Mouse (Mus musculus): ENCODE results near the gene Aff3.

The Aff3 gene

DNA sequence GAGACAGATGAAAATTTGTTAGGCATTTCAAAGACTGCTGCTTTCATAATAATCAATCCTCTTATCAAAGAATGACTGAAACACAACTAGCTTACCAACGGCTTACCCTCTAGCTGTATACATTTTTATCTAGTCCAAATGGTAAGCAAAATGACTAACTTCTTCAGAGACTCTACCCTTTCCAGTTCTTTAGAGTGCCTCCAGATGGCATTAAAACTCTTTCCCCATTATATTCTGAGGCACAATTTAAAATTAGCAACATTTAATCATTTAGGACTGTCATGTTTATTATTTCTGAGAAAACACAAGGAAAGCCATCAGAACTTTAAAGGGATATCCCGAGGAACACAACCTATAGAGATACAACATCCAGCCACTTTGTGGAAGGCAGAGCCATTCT lies 346.1 kb downstream of the Aff3 start:
- DNase-seq (ENCODE audit: low read depth) = peak; percentile 43

DNA sequence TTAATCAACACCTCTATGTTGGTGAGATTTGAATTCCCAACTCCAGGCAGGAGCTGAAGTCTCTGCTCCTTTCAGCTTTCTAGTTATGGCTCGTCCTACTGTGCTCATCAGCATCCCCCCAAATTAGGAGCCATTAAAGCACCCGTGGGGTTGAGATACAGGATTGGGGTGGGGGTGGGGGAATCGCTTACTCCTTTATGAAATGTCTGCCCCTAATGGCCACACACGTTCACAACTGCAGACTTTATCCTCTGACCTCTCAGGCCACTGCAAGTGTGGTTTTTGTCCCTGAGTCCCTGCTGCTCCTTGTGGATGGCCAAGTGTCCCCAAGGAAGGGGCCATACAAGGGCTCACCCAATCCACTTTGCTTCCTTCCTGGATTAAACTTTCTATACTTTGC lies 348.8 kb downstream of the Aff3 start:
- no peak for DNase-seq (ENCODE audit: low read depth)

DNA sequence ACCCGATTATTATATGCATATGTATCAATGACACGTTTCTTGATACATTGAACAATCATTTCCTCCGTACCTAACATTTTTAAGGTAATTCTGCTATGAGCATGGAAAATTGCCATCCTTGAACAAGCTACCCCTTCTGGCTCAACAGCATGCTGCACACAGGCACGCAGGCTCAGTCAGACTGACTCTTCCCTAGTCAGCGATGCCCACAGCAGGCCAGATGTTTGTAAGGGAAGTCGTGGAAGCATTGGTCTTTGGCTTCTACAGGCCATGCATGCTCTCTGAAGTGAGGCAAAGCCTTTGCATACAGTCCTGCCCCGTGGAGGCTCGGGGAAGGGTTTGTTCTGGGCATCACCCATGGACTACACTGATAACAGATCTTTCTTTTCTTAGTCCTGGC lies 354.3 kb downstream of the Aff3 start:
- DNase-seq (ENCODE audit: low read depth) = peak; percentile 63

DNA sequence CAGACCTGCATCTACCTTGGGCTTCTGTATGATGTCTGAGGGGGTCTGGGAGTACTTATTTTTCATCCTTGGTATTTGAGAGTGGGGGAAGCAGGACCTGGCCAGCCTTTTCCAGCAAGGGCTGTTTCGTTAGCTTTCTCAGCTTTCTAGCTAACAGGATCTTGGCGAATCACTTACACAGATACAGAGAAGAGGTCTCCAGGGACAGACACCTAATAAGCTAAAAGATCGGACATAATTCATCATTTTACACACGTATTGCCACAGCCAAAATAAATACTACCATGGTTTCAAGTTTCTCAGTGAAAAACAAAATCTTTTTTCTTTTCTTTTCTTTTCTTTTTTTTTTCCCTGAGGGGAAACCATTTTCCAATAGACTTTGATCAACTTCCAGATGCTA lies 354.7 kb downstream of the Aff3 start:
- DNase-seq (ENCODE audit: low read depth) = peak; percentile 80

DNA sequence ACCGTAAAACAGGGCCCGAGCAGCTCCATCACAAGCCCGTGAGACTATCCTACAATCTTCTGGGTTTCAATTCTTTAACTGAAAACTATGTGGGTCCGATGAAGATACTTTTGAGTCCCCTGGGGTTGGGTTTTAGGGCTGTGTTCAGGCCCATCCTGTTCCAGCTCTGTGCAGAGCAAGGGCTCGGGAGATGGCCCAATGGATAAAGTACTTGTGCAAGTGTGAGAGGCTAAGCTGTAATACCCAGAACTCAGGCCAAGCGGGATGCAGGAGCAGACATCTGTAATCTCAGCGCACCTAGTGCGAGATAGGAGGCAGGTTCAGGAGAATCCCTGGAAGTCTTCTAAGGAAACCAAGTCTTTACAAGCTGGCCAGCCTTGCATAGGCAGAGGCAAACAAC lies 355.4 kb downstream of the Aff3 start:
- DNase-seq (ENCODE audit: low read depth) = no peak

DNA sequence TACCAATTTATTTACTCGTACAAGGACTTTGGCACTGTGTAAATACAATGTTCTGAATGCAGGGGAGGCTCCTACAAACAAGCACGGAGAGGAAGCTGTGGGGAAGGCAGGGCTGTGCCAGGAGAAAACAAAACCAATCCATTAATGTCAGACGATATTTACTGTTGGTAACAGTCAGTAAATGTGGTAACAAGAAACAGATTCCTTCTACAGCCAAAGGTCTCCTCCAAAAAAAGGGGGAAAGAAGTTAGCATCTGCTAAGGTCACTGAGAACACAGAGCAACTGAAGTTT lies 356.1 kb downstream of the Aff3 start:
- peak; percentile 77 for DNase-seq (ENCODE audit: low read depth)

DNA sequence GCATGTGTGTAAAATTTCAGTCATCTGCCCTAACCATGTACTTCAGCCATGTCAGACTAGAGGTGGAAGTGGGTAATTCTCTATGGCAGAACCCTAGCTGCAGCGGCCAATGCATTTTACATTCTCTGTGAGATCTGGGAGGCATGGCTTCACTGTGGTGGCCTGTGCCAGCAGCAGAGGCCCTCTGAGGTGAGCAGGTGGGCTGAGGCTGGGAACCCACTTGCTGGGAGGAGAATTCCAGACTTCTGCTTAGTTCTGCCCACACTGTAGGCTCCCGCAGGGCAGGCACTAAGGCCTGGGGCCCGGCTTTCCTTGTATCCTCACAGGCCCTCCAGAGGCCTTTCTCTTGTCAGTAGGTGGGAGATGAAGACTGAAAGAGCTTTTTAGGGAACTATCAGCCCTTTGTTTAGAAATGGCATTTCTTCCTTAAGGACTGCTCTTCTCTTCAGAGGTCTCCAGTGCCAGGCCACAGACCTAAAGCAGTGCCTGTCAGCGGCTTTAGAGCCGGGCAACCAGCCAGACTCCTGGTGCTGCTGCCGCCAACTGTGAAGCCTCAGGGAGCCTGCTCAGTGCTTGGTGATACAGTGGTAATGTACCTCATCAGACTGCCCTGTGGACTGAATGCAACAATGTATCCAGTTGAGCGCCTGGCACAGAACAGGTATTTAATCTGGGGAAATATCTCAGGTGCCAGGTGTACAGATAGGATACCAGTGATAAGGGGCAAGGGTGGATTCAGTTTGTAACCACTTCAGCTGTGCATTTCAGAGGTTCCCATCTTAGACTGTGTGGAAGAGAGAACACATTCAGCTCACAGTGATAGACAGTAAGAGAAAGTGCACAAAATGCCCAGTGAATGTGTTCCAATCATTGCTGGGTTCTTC lies 356.7 kb downstream of the Aff3 start:
- peak; percentile 91 for DNase-seq (ENCODE audit: low read depth)

DNA sequence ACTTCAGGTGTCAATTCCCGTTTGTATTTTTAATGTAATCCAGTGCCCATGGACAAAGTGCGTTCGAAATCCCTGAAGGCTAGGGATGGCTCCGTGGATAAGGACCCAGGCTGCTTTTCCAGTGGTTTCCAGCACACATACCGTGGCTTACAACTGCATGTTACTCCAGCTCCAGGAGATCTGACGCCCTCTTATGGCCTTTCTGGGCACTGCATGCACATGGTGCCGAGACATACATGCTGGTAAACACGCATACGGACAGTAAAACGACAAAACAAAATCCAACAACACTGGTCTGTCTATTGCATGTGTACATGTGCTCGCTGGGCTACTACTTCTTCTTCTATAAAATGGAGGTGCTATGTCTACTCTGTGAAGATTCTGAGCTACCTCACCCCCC lies 357.5 kb downstream of the Aff3 start:
- no peak for DNase-seq (ENCODE audit: low read depth)

DNA sequence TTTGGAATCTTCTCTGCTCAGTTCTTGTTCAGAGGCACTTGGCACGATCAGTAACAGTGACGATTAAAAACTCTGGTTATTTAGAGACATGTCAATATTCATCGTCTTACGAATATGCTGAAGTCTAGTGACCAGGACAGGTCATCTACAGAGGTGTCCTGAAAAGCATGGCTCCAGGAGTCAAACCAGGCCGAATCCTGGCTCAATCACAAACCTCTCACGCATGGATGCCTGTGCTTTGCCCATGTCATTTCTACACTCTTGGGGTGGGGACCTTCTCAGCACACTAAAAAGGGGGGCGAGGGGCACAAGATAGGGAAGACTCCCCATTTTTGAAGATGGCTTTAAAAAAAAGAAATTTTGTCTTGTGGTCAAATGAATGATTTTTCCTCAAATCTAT lies 358.6 kb downstream of the Aff3 start:
- no peak for DNase-seq (ENCODE audit: low read depth)

DNA sequence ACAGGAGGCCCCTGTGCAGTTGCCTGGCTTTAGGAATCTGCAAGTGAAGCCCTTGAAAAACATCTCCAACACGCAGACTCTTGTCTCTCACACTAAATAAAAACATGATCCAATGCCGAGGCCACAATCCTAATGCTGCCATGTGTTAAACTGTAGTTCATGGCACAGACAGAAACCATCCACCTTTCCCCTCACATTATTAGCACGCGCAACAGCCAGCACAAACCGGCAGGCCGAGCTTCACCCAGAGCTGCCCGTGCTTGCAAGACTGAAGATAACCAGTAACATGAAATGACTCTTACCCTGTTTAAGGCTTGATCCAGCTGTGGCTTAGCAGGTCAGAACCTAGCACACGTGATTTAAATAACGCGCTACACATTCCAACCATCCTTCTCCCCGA lies 360.4 kb downstream of the Aff3 start:
- DNase-seq (ENCODE audit: low read depth) = peak; percentile 49

DNA sequence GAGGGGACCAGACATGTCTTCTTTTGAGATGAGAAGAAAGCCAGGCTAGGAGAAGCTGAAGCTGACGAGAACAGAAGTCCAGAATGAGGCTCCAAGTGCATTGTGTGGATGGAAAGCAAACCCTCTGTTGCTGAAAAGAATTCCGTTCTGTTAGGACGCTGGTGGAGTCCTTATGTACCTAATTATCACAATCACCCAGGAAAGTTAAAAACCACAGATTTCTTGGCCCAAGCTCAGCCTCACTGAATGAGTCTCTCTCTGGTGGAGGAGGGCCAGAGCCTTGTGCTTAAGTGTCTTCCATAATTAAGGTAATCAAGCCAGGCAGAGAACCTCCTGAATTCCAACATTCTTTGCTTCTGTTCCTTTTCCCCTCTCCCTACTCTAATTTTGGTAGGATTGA lies 366.5 kb downstream of the Aff3 start:
- peak; percentile 44 for DNase-seq (ENCODE audit: low read depth)

DNA sequence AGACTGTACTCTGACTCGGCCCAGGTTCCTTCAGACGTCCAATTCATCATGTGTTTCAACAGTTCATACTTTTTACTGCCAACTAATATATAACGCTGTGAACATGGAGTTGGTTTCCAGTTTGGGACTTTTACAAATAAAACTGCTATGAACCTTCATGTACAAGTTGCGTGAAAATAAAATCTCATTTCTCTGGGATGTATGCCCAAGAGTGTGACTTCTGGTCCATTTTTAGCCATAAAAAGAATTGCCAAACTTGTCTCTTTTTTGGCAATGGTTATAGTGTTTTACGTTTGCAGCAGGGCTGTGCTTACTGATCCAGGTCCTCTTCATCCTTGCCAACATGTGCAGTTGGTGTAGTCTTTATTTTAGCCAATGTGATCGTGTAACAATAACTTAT lies 369.8 kb downstream of the Aff3 start:
- DNase-seq (ENCODE audit: low read depth) = peak; percentile 70

DNA sequence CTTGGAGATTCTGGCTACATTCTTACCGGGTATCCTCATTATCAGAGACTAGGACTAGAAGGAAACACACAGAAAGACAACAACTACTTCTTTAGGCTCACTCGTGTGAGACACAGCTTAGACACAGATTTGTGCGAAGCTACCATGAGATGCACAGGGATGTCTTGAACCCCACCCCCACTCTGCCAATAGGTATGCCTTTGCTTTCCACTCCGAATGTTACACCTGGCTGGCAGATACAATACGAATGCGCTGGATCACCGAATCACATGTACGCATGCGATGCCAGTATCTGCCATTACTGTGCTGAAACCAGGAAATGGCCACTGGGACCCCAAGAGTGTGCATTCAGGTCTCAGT lies 370.4 kb downstream of the Aff3 start:
- no peak for DNase-seq (ENCODE audit: low read depth)

DNA sequence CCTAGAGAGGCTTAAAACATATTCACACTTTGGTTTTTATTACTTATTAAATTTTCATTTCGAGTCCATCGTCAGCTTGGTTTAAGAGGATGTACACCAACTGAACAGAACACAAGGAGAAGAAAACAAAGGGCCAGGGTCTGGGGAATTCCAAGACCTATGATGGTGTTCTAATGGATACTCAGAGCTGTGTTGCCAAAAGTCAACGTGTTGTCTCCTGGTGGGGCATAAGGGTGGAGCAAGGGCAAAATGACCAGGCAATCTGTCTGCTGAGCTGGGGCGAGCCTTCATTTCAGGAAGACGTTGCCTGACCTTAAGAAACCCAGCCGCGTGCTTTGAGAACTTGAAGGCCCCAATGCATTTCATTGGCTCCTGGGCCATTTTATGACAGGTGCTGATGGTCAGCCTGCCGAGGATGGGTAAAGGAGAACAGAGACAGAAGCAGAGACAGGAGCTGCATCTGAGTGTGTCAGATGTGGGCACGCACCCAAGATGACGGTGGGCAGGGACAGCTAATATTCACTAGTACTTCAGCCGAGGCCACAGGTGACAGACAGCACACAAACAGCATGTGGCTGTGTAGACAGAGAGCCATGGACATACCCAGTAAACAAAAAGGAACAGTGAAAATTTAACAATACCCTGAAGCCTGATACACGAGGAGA lies 371.0 kb downstream of the Aff3 start:
- no peak for DNase-seq (ENCODE audit: low read depth)

DNA sequence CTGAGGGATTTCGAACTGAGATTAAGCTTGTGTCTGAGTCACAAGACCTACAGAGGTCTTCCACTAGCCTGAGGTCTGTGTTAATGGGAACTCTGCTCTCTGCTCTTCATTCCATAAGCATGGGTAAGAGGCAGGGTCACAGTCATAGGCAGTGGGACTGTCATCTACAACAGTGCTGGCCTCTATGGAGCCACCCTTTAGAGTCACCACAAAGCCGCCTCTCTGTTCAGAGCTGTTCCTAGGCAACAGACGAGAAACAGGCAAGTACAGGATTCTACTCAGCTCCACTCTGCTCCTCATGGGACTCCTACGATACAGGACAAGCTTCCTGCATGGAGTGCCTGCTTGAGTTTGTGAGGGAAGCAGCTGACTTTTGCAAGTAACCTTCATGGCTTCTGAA lies 371.9 kb downstream of the Aff3 start:
- DNase-seq (ENCODE audit: low read depth) = peak; percentile 28

DNA sequence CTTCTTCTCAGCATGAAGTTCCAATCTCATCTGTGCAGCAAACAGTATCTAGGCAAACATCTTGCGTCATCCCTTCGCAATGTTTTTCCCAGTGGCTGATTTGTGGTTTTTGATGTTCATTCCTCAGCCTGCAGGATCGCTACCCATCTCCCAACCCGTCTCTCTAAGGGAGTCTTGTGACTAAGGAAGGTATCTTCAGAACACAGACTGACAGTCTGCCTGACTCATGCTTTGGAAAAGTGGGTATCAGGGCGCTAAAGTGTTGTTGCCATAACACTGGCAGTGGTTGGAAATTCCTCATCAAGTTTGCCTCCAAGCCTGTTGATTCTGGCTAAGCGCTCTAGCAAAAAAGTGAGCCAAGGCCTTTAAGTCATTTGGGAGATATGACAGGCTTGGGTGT lies 372.8 kb downstream of the Aff3 start:
- peak; percentile 89 for DNase-seq (ENCODE audit: low read depth)

DNA sequence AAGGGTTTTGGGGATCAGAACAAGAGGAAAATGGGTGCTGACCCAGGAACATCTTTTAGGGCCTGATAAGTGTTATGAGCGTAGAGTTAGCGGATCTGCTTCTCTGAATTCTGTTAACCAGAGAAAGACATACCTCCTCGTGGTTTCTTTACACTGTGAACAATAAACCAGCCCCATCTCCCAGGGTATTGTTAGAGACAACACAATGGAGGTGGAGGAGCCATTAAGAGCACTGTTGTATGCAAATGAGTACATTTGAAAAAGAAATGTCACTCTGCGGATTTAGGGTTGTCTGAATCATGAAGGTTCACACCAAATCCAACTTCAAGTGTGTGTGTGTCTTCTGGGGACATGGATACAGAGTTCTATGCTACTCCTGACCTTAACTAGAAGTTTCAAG lies 373.3 kb downstream of the Aff3 start:
- no peak for DNase-seq (ENCODE audit: low read depth)

DNA sequence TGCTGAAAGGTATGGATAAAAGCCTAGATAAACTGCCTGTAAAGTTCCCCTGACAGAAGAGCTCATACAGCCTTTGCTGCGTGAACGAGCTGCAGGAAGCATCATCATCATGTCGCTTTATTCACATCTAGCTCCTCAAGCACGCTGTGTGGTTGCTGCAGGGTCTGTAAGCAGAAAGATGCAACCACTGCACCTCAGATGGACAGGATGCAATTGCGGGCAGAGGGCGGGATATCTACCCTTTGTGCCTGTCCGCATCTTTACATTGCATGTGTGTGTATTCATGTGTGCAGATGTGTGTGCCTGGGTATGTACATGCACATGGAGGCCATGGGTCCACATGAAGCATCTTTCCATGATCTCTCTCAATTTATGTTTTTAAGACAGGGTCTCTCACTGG lies 373.9 kb downstream of the Aff3 start:
- DNase-seq (ENCODE audit: low read depth) = no peak

DNA sequence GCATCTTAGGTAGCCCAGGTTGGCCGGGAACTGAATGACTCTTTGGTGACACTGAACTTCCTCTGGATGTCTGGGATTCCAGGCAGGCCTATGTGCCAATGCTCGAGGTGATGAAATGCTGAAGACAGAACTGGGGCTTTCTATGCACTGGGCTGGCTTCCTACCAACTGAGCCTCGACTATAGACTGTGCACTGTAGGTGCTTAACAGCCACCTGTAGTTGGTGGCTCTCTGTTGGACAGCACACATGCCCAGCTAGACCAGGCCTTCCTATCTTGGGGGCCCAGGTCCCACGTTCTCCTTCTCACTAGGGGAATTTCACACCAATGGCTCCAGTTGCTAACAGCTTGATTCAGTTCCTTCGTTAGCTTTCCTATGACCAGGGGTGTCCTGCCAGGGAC lies 374.9 kb downstream of the Aff3 start:
- DNase-seq (ENCODE audit: low read depth) = no peak

DNA sequence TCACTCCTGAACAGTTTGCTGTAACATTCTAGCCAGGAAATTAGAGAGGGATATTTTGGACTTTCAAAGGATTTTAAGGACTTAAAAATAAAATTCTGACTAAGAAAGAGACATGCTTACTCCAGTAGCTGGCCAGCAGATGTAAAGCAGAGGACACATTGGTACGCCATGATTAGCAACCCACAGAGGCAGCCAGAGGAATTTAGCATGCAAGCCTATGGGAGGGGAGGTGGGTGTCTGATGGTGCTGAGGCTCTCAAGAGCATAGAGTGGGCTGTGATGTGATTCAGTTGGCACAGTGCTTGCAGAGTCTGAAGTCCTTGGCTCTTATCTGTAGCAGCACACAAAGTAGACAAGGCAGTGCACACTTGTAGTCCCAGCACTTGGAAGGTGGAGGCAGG lies 376.0 kb downstream of the Aff3 start:
- DNase-seq (ENCODE audit: low read depth) = no peak

DNA sequence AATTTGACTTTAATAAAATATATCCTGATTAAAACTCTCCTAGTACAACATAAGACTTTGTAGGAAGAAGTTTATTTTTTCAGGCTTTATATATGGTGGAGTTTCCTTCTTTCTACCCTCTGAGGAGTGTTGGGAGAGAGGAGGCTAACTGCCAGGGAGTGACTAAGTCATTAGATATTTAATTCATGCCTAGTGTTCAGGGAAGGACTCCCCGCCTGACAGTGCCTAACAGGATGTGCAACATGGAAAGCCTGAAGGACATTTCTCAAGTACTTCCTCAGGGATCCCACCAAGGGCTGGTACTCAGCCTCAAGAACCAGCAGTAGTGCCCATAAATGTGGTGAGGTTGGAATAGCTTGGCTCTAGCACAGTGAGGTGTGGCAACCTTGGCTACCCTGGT lies 378.2 kb downstream of the Aff3 start:
- DNase-seq (ENCODE audit: low read depth) = peak; percentile 84

DNA sequence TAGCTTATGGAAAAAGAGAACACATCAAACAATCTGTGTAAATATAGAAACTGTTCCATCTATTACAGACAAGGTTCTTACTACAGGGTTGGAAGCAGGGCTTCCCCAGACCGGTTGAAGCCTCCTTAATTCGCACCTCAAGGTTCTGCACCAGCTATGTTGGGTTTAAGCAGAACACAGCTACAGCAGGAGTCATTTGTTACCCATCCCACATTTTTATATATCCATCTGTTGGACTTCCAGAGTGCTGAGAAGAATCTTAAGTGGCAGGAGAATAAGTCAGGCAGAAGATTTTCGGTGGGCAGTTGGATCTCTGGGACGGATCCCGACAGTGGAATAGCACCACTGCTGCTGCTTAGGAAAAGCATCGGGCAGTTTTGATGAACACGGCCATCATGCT lies 384.2 kb downstream of the Aff3 start:
- no peak for DNase-seq (ENCODE audit: low read depth)

DNA sequence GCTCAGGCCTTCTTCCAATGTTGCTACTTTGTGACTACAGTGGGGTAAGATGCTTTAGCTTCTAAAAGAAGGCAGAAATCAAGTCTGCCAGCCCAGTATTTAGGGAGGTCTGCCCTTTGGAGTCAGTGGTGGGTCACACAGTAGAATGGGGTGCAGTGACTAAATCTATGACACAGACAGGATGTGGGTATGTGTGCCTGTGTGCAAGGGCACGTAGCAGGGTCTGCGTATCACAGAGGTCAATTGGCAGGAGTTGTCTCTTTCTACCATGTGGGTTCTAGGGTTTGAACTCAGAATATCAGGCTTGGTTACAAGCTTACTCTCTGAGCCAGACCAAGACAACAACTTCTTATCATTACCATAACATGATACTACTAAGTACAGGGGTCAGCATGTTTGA lies 393.4 kb downstream of the Aff3 start:
- DNase-seq (ENCODE audit: low read depth) = no peak

Measured in NIH3T3 (cell line).